Mouse (Mus musculus): ENCODE measurements at regions not wholly inside any gene's neighbourhood (a gene's known extent, or its start where the extent isn't known, plus 50 kb on each side); places are given as distances from the start of the nearest gene placed in this dataset.
"Not testable (repeated sequence)": the region's sequence is repeated elsewhere in the genome, so short reads cannot be mapped to it uniquely, and the experiment has no call there.

DNA sequence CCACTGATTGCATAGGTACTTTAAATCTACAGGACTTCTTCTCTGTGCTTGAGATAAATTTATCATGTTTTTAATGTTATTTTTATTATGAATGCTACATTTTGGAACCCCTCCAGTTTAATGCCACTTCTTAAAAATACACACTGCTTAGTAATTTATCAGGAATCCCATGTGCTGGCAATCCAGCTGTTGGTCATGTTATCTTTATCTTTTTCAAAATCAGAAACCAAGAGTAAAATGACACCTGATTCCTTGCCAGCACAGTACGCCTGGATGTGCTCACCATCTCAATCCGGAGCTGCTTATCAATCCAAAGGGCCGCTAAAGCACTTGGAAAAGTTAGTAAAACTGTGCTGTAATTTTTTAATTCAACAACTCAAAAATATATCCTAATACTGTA, 497.1 kb downstream of the Hdgfl1 start:
- DNase-seq (ENCODE audit: low read depth, low spot score) = peak; percentile 70

DNA sequence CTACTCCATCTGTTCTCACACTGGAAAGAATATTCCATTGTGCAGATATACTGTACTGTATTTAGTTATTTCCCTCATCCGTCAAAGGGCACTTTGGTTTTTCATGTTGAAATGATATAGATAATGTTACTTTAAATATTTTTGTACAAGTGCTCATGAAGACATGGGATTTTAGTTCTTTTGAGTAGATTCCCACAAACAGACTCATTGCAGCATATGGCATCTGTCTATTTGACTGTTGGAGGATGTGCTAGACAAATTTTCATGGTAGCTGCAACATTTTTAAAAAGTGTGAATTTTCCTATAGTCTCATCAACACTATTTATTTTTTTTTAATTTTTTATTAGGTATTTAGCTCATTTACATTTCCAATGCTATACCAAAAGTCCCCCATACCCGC, 502.5 kb downstream of the Hdgfl1 start:
- no peak for DNase-seq (ENCODE audit: low read depth, low spot score)

DNA sequence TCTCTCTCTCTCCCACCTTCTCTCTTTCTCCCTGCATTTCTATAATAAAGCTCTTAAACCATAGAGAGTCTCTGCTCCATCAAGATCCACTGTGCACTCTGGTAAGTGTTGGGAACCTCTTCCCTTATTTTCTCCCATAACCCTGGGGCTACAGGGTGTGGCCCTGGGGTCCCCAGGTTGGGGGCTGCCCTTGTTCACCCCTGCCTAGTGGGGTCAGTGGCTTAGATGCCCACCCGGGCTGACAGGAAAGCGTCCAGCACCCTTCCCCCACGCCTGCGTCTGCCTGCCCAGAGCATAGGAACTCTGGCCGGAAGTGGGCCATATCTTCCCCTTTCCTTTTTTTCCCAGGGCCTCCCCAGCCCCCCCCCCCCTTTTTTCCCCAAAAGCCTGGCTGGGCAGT, 534.0 kb downstream of the Hdgfl1 start:
- DNase-seq (ENCODE audit: low read depth, low spot score) = no peak

DNA sequence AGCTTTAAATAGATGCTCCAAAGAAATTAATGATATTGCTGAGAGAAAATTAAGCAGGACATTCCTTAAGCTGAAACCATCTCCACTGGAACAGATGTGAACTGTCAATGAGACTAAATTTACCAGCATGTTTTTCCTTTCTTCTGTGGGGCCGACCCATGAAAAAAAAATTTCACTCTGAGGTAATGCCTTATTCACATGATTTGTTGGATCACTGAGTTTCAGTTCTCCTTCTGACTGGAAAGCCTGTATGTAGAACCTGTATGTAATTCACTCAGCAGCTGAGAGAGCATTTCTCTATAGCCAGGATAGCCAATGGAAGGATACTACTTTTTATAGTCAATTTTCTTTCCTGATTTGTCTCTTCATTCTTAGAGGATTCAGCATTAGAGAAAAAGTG, 535.3 kb downstream of the Hdgfl1 start:
- DNase-seq (ENCODE audit: low read depth, low spot score) = no peak

DNA sequence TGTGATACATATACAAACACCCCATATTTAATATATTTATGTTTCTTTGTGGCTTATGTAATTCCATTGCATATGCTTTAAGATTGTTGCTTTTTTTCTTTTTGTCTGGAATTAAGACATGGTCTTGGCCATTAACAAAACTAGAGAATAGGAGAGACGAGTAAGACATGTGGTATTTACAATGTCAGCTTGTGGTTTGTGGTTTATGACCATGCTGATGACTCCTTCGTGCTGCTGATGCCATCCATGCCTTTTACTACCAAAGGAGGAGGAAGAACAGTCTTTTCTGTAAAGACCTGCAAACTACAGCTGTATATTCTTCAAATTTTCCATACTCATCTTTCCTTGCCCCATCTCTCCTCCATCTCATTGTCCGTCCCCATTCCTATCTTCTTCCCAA, 552.7 kb downstream of the Hdgfl1 start:
- DNase-seq (ENCODE audit: low read depth, low spot score) = peak; percentile 95

DNA sequence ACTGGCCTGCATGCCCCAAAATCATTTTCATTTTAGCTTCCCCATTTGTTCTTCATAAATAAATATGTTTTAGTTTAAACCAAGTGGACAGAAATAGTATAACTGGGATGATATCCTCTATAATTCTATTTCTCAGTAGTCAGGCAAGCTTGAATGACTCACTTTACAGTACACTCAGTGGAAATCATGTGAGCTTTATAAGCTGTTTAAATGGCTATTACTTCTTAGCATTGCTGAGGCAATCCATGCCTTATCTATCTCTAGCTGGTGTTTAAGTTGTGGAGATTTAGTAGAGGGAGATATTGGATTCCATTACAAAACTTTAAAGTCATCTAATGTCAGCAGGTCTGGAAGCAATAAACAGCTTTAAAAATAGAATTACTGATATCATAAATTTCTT, 553.4 kb downstream of the Hdgfl1 start:
- peak; percentile 70 for DNase-seq (ENCODE audit: low read depth, low spot score)

DNA sequence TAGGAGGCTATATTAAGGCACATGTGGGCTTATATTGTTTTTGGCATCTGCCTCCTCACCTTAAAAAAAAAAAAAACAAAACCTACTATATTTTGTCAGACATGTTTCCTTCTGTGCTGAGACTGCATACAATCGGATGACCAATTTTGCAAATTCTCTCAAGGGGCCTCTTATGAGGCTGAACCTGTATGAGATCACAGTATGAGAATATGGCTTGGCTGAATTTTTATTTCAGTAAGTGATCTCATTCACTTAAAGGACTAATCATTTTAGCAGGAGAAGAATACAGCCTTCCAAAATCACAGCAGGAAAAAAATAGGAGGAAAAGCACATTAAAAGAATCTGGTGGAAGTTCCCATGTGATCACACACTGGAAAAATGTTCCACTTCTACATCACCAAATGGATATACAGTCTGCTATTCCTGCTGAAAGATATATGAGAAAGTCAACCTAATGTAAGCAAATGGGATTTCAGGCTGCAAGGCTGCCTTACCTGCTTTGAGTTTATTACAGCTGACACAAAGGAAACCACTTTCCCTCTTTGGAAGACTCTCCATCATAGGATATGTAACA, 564.3 kb downstream of the Hdgfl1 start:
- DNase-seq (ENCODE audit: low read depth, low spot score) = no peak

DNA sequence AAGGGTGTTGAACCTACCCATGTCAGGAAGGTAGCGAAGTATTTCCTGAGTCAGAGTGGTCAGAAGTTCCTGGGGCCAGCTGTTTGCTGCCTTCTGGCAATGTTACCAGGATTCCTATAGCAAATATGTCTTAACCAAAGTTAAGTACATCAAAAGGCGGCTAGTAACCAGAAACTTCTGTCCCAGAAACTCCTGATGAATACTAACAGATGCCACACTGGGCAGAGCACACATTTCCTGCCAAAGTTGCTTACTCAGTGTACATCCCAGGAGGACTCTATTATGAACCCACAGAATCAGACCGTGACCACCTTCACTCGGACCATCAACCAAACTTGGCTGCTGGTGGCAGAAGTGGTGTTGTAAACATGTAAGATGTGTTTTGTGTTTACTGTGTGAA, 575.3 kb downstream of the Hdgfl1 start:
- DNase-seq (ENCODE audit: low read depth, low spot score) = peak; percentile 64

DNA sequence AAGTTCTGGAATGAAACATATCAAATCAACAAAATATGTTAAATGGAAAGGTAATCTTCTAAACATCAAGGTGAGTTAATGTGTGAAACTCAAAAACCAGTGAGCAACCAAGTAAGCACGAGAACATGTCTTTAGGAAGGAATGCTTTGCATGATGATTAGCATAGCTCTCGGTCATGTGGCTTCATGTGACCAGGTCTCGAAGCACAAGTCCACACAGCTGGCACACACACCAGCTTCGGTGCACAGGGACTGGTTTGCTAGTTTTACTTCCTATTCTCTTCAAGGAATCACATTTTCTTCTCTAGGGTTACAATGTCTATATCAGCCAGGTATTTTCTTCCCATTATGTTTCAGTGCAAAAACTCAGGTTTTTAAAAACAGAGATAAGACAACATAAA, 586.1 kb downstream of the Hdgfl1 start:
- DNase-seq (ENCODE audit: low read depth, low spot score) = no peak

DNA sequence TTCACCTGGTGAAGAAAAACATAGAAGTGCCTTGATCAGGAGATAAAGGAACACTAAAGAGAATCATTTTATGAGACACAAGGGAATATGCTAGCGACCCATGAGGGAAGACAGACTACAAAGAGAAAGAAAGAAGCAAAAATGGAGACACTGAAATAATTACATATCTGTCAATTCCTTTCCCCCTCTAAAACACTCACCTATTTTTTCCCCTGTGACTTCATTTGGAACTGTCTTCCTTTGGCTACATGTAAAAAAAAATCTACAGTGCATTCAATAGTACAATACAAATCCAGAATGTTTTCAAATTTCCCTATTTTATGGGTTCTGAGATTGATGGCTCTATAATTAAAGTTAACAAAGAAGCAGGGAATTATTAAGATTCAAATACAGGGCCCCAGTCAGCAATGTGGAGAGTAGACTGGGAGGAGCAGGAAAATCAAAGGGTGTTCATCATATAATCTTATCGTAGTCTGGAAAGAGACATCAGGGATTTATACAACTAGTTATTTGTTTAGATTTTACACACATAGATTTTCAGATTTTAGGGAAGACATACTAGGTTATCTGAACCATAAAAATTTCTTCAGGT, 598.0 kb downstream of the Hdgfl1 start:
- no peak for DNase-seq (ENCODE audit: low read depth, low spot score)

DNA sequence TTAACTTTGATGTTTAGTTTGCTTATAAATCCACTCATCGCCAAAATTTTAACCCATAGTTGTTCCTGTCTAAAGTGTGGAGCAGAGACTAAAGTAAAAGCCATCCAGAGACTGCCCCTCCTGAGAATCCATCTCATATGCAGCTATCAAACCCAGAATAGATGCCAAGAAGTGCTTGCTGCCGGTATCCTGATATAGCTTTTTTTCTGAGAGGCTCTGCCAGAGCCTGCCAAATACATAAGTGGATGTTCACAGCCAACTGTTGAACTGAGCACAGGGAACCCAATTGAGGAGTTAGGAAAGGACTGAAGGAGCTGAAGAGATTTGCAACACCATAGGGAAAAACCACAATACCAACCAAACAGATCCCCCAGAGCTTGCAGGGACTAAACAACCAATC, 600.3 kb downstream of the Hdgfl1 start:
- no peak for DNase-seq (ENCODE audit: low read depth, low spot score)

DNA sequence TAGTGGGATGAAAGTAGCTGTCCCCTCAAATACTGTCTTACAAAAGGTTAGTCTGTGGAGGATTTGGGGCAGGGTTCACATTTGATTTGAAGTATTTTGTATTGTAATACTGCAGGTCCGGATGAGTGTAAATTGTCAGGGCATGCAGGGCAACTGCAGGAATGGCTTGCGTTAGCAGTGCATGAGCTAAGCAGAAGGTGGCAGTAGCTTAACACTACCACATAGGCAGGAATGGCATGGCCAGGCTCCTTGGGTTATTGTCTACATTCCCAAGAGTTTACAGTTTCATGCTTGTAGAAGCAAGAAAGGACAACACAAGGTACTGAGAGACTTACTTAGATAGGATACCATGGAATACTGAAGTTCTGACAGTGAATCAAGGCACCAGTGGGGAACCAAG, 611.3 kb downstream of the Hdgfl1 start:
- peak; percentile 56 for DNase-seq (ENCODE audit: low read depth, low spot score)

DNA sequence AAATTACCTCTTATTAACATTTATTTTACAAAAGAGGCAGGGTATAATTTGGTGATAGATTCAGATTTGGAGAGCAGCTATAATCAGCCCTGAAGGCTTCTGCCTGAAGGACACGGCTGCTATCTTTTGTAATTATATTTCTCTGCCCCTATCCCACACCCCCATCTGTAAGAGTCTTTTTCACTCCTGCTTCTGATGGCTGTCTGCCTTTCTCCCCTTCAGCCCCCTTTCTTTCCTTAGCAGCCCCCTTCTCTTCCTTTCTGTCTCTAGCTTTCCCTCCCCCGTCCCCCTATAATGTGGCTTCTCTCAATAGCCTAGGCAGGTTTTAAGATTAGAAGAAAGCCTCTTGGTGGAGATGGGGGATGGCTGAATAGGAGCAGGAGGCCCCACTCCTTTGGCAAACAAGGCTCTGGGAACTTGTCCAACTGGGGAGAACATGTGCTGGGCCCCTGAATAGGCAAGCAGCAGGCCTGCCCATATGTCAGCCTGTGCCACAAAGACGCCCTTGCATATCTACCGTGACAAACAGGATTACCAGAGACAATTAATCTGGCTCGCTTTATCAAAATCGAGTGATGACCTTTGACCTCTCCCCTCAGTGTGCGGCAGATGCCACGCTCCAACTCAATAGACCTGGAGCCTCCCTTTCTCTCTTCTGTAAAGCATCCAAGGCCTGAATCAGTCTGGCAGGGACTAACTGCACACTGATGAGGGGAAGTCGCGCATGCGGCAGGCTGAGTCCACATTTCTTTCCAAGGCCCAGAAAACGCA, 615.1 kb downstream of the Hdgfl1 start:
- DNase-seq (ENCODE audit: low read depth, low spot score) = peak; percentile 11

DNA sequence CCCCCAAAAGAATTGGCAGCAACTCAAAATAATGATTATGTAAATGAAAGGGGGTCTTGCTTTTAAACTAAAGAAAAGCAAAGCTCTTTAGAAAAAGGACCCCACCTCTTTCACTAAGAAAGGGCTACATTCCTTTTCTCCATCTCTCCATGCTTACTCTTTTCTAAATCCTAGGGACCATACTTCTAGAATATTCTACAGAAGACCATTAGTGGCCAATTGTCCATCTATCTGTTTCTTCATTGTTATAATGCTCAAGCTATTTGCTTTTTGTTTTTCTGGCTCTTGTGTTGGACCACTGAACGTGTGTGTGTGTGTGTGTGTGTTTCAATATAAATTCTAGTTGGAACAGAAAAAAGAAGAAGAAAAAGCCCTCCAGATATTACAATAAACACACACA, 615.7 kb downstream of the Hdgfl1 start:
- DNase-seq (ENCODE audit: low read depth, low spot score) = no peak

DNA sequence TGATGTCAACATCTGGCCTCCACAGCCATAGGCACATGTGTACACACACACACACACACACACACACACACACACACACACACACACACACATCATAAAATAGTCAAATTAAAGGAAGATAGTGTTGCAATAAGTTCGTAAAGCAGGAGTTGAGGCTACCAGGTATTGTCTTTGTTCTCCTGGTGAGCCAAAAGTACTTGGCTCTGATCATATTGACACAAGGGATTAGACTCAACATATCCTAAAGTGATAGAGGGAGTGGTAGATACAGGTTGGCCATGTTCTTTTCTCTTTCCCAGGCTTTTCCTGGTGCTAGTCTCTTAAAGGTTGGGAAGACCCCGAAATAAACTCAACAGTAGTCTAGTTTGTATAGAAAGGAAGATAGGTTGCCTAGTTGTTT, 616.9 kb downstream of the Hdgfl1 start:
- no peak for DNase-seq (ENCODE audit: low read depth, low spot score)

DNA sequence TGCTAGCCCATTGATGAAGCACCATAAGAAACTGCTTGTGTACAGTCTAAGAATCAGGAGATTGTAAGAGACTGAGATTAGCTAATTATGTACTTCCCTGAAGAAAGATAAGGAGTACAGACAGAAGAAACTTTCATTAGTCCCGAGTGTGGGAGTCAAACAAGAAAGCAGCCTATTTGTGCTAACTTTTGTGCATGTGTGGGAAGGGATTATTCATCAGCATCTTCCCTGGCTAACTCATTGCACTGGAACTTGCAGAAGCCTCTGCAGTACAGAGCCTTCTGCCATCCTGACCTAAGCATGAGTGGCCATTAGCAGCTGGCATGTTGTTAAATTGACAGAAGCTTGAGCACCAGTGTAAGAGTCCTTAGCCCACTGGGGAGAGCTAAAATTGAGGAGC, 619.5 kb downstream of the Hdgfl1 start:
- DNase-seq (ENCODE audit: low read depth, low spot score) = no peak

DNA sequence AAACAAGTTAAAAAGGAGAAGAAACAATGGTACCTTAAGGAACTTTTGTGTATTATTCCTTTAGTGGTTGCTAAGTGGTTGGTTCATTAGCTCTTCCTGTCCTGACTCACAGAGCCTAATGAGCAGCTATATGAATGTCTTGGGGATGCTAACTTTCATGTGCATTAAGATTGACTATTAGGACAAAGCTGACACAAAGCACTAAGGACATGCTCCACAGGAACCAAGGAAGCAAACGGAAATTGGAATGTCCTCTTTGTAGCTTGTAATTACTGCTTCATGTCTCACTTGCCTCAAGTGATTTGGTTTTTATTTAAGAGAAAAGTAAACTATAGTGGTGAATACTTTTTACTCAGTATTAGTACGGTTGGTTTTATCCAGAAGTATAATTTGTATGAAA, 627.2 kb downstream of the Hdgfl1 start:
- no peak for DNase-seq (ENCODE audit: low read depth, low spot score)

DNA sequence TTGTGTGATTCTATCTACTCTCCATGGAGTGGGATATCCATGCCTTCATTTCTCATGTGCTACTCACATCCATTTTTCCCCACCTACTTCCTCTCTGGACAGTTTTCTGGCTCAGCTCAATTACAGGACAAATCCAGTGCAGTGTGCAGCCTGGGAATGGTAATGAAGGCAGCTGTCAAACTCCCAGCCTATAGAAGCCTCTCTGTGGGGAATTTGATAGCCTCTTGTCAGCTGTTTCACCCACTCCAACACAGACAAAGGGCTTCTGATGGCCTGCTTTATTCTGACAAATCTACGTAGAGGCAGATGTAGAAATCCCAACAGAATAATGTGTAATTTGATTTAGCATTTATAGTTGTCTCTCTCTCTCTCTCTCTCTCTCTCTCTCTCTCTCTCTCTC, 650.6 kb downstream of the Hdgfl1 start:
- no peak for DNase-seq (ENCODE audit: low read depth, low spot score)

DNA sequence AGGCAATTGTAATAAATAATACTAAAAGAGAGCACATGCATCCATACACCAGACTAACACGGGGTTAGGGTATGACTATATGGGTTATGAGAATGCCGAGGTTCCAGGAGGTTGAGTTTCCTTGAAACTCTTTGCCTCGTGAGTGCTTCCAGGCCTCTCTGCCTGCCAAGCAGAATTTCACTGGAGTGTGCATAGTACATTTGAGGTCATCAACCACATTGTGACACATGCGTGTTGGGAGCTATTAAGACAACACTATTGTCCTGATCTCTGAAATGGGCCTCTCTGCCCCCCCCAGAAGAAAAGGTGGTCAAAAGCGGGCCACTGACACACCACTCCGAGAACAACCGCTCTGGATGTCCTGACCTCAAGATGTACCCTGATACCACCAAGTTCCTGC, 655.8 kb downstream of the Hdgfl1 start:
- DNase-seq (ENCODE audit: low read depth, low spot score) = no peak

DNA sequence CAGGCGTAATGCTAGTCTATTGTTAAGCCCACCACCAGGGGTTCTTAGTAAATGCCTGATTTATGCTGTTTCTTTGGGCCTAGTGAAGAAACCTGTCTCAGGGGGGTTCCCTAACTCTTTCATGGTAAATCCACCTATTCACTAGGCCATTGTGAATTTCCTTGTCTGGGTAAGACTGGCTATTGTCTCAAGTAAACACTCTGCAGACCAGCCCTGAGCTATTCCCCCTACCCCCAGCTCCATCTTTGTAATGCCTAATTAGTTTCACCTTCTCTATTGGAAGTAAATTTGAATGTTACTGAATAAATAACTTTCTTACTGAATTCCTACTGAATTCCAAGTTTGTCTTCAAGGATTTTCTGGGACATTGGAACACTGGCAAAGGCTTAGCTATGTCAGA, 656.2 kb downstream of the Hdgfl1 start:
- DNase-seq (ENCODE audit: low read depth, low spot score) = not testable (repeated sequence)

DNA sequence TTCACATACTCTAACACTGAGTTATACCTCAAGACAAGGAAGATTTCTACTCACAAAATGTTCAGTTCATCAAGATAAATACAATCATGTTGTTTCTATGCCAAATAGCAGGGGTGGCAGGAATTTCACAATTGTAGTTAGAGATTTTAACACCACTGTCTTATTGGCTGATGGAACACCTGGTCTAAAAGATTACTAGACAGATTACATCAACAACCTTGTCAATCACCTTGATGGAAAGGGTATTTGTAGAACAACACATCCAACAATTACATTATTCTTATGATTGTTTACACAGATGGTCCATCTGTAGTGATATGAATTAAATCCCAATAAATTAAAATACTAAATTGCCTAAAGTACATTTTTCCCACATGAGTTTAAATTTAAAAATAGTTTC, 657.4 kb downstream of the Hdgfl1 start:
- DNase-seq (ENCODE audit: low read depth, low spot score) = no peak

DNA sequence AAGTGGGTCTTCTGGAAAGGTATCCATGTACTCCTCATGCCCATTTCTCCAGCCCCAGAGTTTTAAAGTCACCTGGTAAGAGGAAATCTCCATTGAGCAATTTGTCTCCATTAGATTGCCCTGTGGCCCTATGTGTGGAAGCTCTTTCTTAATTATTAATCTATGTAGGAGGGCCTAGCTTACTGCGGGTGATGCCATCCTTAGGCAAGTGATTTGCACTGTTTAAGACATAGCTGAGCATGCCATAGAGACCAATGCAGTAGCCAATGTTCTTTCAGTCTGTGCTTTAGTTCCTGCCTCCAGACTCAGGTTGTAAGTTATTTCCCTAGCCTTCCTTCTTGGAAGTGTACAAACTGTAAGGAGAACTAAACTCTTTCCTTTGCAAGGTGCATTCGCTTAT, 661.0 kb downstream of the Hdgfl1 start:
- no peak for DNase-seq (ENCODE audit: low read depth, low spot score)

DNA sequence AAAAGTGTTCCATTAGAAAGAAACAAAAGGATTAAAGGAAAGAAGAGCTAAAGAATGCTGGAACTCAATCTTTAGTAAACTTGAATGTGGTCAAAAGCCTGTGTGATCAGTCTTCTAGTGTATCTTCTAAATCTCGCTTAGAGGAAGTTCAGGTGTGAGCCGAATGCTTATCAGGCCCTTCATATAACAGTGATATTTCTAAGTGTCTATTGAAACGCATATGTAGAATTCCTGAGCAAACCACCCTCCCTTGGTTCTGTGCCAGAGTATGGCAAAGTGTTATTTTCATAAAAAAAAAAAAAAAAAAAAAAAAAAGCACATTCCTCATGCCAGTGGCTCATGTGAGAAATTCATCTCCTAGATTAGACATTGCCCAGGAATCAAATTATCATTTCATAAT, 681.2 kb downstream of the Hdgfl1 start:
- peak; percentile 42 for DNase-seq (ENCODE audit: low read depth, low spot score)
